In genomic region chr12:55492941-55493340, GRCm38 (mm10) we compare ENCODE assay signal across 7 mouse cellular contexts. TPM values are rescaled to one million over a fixed set of nuclear protein-coding genes. Genes with fewer than 3 reads are reported as not detected.
DNase-seq lines count a peak whose midpoint lies in the region; ATAC-seq and TF ChIP-seq lines count a peak whose summit lies in the region.

No protein-coding gene starts in this region.

- no peaks in the 10 kb centered on the region for H3K9me3 ChIP-seq in lung, embryonic 14.5 days (ENCODE audit: low read depth, low read length)
- H3K9me3 ChIP-seq in forebrain, embryonic 13.5 days (replicated peaks), result no peaks in the 10 kb centered on the region
- H3K9me3 ChIP-seq in liver, embryonic 12.5 days (replicated peaks), result no peaks in the 10 kb centered on the region
- H3K9me3 ChIP-seq in stomach, embryonic 15.5 days, result no peaks in the 10 kb centered on the region

- peak overlapping the region; percentile 66 for H3K4me2 ChIP-seq in lung, embryonic 14.5 days
- H3K4me2 ChIP-seq in forebrain, embryonic 13.5 days, result peak overlapping the region; percentile 81
- peak overlapping the region; percentile 96 for H3K4me2 ChIP-seq in liver, embryonic 12.5 days
- peak overlapping the region; percentile 81 for H3K4me2 ChIP-seq in stomach, embryonic 15.5 days

- H3K27me3 ChIP-seq in lung, embryonic 14.5 days (ENCODE audit: insufficient read depth, low read length), result no peaks in the 10 kb centered on the region
- 0 out of 2 replicates have a peak, but pooled peaks cover 3% of the 10 kb centered on the region for H3K27me3 ChIP-seq in forebrain, embryonic 13.5 days
- H3K27me3 ChIP-seq in liver, embryonic 12.5 days (replicated peaks), result 0 out of 2 replicates have a peak, but pooled peaks cover 4% of the 10 kb centered on the region
- no peaks in the 10 kb centered on the region for H3K27me3 ChIP-seq in stomach, embryonic 15.5 days (replicated peaks)

- DNase-seq in lung, embryonic 14.5 days, result peak; percentile 60
- no peak for DNase-seq in lung, adult 18-20 months
- DNase-seq in adrenal gland, postnatal 4 days (ENCODE audit: low spot score in 2 of 2), result no peak
- DNase-seq in thymus, postnatal 10 days (ENCODE audit: low spot score in 2 of 2), result no peak

- H3K27ac ChIP-seq in lung, embryonic 14.5 days (ENCODE audit: low read depth), result peak overlapping the region; percentile 100
- H3K27ac ChIP-seq in forebrain, embryonic 13.5 days, result peak overlapping the region; percentile 99
- peak overlapping the region; percentile 96 for H3K27ac ChIP-seq in liver, embryonic 12.5 days
- H3K27ac ChIP-seq in stomach, embryonic 15.5 days, result peak overlapping the region; percentile 100

- peak overlapping the region; percentile 97 for H3K9ac ChIP-seq in lung, embryonic 14.5 days
- peak overlapping the region; percentile 87 for H3K9ac ChIP-seq in forebrain, embryonic 13.5 days
- H3K9ac ChIP-seq in liver, embryonic 12.5 days, result peak overlapping the region; percentile 92
- H3K9ac ChIP-seq in stomach, embryonic 15.5 days, result peak overlapping the region; percentile 95

- H3K36me3 ChIP-seq in lung, embryonic 14.5 days (ENCODE audit: insufficient read depth), result peaks cover 32% of the 10 kb centered on the region
- peaks cover 26% of the 10 kb centered on the region for H3K36me3 ChIP-seq in forebrain, embryonic 13.5 days (ENCODE audit: poor library complexity, severe bottlenecking)
- peaks cover 28% of the 10 kb centered on the region for H3K36me3 ChIP-seq in liver, embryonic 12.5 days
- peaks cover 16% of the 10 kb centered on the region for H3K36me3 ChIP-seq in stomach, embryonic 15.5 days

- ATAC-seq in lung, embryonic 14.5 days (ENCODE audit: insufficient read depth), result 0 out of 2 replicates have a peak, but pooled peaks have one; percentile 1
- no peak for ATAC-seq in forebrain, embryonic 13.5 days
- ATAC-seq in liver, embryonic 12.5 days, result no peak
- ATAC-seq in stomach, embryonic 15.5 days (ENCODE audit: insufficient read depth, low FRiP score, low read depth), result no peak

- peak overlapping the region; percentile 88 for H3K4me3 ChIP-seq in lung, embryonic 14.5 days (ENCODE audit: low read depth, low read length)
- H3K4me3 ChIP-seq in forebrain, embryonic 13.5 days, result peak overlapping the region; percentile 76
- H3K4me3 ChIP-seq in liver, embryonic 12.5 days, result peak overlapping the region; percentile 88
- peak overlapping the region; percentile 87 for H3K4me3 ChIP-seq in stomach, embryonic 15.5 days (replicated peaks)

- H3K4me1 ChIP-seq in lung, embryonic 14.5 days (ENCODE audit: insufficient read depth), result peaks cover 14% of the 10 kb centered on the region; the same call in 1 of the 2 replicates
- H3K4me1 ChIP-seq in forebrain, embryonic 13.5 days, result peaks cover 24% of the 10 kb centered on the region
- peaks cover 38% of the 10 kb centered on the region for H3K4me1 ChIP-seq in liver, embryonic 12.5 days
- H3K4me1 ChIP-seq in stomach, embryonic 15.5 days, result peaks cover 25% of the 10 kb centered on the region; the same call in 1 of the 2 replicates

- no peak for TF ChIP-seq CTCF in lung, embryonic 14.5 days (IDR thresholded peaks at IDR 0.05; ENCODE audit: low read depth)

- WGBS in lung, embryonic 14.5 days, result 2% methylated on average over 12 of the region's 12 CpGs
- under 1% methylated on average over 12 of the region's 12 CpGs for WGBS in forebrain, embryonic 13.5 days
- 4% methylated on average over 12 of the region's 12 CpGs for WGBS in liver, embryonic 12.5 days (ENCODE audit: insufficient replicate concordance)
- 2% methylated on average over 12 of the region's 12 CpGs for WGBS in stomach, embryonic 15.5 days

RNA-seq across cellular contexts. Expression of gene Nfkbia, which starts 0.5 kb away (rescaled TPM):
- polyA plus RNA-seq in lung, embryonic 14.5 days (2014; fragmentation: Nextera tagmentation; extraction: Ambion mirVana), result 81.0 and 93.6 TPM in 2 replicates
- 46.4 and 47.0 TPM in 2 replicates for polyA plus RNA-seq in forebrain, embryonic 13.5 days (2015; fragmentation: Nextera tagmentation; extraction: Ambion mirVana)
- 14.5 and 15.7 TPM in 2 replicates for polyA plus RNA-seq in liver, embryonic 12.5 days (2016; fragmentation: Nextera tagmentation; extraction: Ambion mirVana)
- 78.4 and 81.8 TPM in 2 replicates for polyA plus RNA-seq in stomach, embryonic 15.5 days (2015; fragmentation: Nextera tagmentation; extraction: Ambion mirVana)
- total RNA-seq in adrenal gland, postnatal 4 days (2021), result 100 to 1,000 TPM; 108 to 131 TPM
